Mouse (Mus musculus) C2C12 (cell line): ENCODE data around the gene Ckap2.

ENCODE experiments used
- CEBPB ChIP-seq: IDR thresholded peaks from one replicate; pipeline ENCODE4 v1.6.1; 2011; ENCODE audit warnings: low read depth, mild to moderate bottlenecking, control low read depth, moderate library complexity
- CTCF ChIP-seq: IDR thresholded peaks from one replicate; pipeline ENCODE4 v1.5.1; 2011; ENCODE audit not compliant: control insufficient read depth, insufficient read depth, insufficient read length
- FOSL1 ChIP-seq: IDR thresholded peaks from one replicate; pipeline ENCODE4 v1.8.0; 2011; ENCODE audit warnings: mild to moderate bottlenecking, low read length; ENCODE audit not compliant: poor library complexity, insufficient read depth, severe bottlenecking
- MAX ChIP-seq: IDR thresholded peaks from one replicate; pipeline ENCODE4 v1.6.1; 2011; ENCODE audit warnings: mild to moderate bottlenecking, control low read depth
- MYOD1 ChIP-seq: IDR thresholded peaks from one replicate; pipeline ENCODE4 v1.6.1; 2011; ENCODE audit warnings: low read depth; ENCODE audit not compliant: control insufficient read depth, insufficient read length
- MYOG ChIP-seq: IDR thresholded peaks from one replicate; pipeline ENCODE4 v1.6.1; 2011; ENCODE audit not compliant: control insufficient read depth, insufficient read length; ENCODE audit errors: extremely low read depth
- USF1 ChIP-seq: IDR thresholded peaks from one replicate; pipeline ENCODE4 v1.6.1; 2011; ENCODE audit warnings: low read depth, mild to moderate bottlenecking, control low read depth, moderate library complexity

DNA sequence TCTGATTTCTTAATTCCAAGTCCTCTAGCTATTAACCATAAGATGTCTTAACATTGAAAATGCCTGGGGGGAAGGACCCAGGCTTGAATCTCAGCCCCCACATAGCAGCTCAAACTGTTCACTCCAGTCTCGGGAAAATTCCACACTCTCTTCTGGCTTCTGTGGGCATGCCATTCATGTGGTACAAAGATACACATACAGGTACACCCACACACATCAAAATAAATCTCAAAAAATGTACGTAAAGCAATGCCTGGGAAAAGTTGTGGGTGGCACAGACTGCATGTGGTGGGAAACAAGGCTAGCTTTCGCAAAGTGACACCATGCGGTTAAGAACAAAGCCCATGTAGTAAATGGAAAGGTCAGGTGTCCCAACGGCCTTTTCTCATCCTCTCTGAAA lies 16.5 kb downstream of the Ckap2 start:
- TF ChIP-seq MAX: no peak
- no peak for TF ChIP-seq CTCF
- TF ChIP-seq USF1: no peak
- TF ChIP-seq FOSL1: no peak
- TF ChIP-seq MYOG: no peak
- TF ChIP-seq CEBPB: no peak
- TF ChIP-seq MYOD1: no peak
